Mouse (Mus musculus) G1E-ER4 (cell line): Measurements from ENCODE around the gene Hbs1l. TPM values are rescaled to one million over a fixed set of nuclear protein-coding genes. Genes with fewer than 3 reads are reported as not detected.
A peak's percentile ranks its signal among the peaks of the same experiment; 100 is the strongest.

Source experiments
- GATA1 ChIP-seq: IDR thresholded peaks from one replicate; pipeline ENCODE4 v1.8.0; 2012; ENCODE audit warnings: low read length, inconsistent platforms
- polyA plus RNA-seq: library from polyadenylated mRNA; stranded (reverse); fragments of >175 nt; gene quantifications from 2 replicates; pipeline ENCODE4 v1.2.3, GENCODE M21; 2012

Gene Hbs1l
- polyA plus RNA-seq, 1 experiment = 170 TPM

DNA sequence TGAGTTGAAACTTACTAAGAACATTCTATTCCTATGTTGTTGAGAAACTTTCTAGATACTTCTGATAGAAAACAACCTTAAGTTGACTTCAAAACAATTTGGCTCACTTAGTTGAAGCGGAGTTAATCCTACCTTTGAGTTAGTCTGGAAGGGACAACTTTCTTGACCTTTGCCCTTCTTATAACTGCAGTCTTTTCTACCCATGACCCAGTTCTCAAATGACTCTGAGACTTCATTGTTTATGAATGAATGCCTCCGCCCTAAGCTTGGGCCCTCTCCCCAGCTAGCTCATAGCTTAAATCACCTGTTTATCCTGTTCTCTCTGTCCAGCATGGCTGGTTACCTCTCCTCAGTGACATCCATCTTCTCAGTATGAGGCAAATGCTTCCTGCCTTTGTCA is 73.8 kb downstream of the Hbs1l start:
- TF ChIP-seq GATA1 = no peak

DNA sequence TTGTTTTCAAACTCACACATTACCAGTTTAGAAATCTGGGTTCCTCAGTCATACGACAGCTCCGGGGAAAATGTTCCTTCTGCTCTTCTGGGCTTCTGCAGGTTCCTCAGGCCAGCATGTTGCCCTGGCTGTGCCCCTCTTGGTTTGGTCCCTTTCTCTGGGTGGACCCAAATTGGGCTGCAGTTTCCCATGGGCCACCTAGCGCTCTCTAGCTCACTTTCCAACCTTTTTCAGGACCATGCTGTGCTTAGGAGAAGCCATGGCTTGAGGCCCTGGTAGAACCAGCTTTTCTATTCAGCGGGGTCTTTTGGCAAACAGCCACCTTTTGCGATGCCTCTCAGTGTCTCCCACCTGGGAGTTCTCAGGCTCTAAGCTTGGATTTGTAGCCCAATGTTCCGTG is 76.5 kb downstream of the Hbs1l start:
- no peak for TF ChIP-seq GATA1

DNA sequence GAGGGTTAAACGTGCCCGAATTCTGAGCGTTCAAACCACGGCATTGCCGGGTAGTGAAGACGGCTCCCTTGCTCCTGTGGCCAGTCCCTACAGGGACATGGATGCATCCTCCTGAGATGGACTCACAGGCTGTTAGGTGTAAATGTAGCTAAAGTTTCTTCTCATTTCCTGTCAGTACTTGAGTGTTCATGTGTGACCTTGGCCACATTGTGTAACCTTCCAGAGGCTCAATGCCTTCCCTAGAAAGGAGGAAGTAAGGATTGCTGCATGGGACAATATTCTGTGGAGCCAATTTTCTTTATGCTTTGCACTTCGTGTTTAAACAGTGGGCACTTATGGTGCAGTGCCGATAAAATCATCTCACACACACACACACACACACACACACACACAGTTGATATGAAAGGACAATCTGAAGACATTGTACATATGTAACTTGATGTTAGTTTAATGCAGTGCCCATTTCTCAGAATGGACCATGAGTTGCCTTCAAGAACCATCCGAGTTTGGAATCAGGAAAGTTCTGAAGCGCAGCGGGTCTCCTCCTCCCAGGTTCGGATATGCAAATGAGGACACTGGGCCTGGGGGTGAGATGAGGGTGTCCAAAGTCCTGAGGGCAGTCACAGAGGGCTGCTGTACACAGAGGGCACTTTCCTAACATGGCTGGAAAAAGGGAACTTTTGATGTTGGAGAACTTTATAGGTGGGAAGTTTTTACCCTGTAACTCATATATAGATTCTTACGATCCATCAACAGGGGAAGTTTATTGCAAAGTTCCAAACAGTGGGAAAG is 81.1 kb downstream of the Hbs1l start, which contains the start of gene Aldh8a1:
TSS of gene Aldh8a1 (plus strand) at position 610 of the 792 bp plus-strand sequence.
- no peak for TF ChIP-seq GATA1

GRCm38 (mm10) chr10:21378196-21378944 is 82.6 kb downstream of the Hbs1l start:
- no peak for TF ChIP-seq GATA1

GRCm38 (mm10) chr10:21382914-21383313 is 87.1 kb downstream of the Hbs1l start:
- peak; percentile 73 for TF ChIP-seq GATA1

GRCm38 (mm10) chr10:21385111-21385663 is 89.4 kb downstream of the Hbs1l start:
- TF ChIP-seq GATA1 = no peak

DNA sequence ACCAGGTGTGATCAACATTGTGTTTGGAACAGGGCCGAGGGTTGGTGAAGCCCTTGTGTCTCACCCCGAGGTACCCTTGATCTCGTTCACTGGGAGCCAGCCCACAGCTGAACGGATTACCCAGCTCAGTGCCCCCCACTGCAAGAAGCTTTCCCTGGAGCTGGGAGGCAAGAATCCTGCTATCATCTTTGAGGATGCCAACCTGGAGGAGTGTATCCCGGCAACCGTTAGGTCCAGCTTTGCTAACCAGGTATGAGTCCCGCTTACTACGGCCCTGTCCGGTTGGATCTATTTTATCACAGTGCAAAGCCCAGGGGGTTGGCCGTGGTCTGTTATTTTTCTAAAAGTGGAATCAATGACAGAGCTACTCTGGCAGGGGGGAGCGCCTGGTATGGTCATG is 93.3 kb downstream of the Hbs1l start:
- TF ChIP-seq GATA1 = no peak

DNA sequence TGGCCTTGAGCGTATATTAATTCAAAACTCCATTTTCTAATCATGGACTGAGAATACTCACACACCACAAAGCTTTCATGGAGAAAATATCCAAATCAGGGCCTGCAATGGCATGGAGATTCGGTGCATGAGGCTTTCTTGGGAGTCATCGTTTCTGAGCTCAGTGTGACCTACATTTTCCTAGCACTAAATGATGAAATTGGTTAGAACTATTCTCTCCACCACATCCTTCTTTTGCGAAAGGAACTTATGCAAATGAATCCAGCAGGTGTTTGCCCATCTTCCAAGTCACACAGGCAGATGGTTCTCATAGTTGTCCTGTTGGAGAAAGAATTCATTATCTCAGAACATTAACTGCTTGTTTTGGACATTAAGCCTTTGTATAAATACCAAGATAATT is 94.7 kb downstream of the Hbs1l start:
- no peak for TF ChIP-seq GATA1

DNA sequence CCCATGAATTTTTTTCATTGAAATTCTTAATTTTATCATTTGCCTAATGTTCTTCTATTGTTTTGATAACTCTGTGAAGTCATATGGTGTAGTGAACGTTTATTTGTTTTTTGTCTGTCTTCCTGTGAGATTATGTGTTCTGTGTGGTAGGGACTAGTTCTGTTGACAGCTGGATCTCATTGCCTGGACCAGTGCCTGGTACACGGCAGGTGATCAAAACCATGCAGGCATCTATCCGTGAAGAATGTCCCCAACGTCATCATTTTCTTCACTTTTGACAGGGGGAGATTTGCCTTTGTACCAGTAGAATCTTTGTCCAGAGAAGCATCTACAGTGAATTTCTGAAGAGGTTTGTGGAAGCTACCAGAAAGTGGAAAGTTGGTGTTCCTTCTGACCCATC is 95.5 kb downstream of the Hbs1l start:
- TF ChIP-seq GATA1 = no peak

- TF ChIP-seq GATA1 = no peak
Observed at GRCm38 (mm10) chr10:21393390-21393789, 97.6 kb downstream of the Hbs1l start.

DNA sequence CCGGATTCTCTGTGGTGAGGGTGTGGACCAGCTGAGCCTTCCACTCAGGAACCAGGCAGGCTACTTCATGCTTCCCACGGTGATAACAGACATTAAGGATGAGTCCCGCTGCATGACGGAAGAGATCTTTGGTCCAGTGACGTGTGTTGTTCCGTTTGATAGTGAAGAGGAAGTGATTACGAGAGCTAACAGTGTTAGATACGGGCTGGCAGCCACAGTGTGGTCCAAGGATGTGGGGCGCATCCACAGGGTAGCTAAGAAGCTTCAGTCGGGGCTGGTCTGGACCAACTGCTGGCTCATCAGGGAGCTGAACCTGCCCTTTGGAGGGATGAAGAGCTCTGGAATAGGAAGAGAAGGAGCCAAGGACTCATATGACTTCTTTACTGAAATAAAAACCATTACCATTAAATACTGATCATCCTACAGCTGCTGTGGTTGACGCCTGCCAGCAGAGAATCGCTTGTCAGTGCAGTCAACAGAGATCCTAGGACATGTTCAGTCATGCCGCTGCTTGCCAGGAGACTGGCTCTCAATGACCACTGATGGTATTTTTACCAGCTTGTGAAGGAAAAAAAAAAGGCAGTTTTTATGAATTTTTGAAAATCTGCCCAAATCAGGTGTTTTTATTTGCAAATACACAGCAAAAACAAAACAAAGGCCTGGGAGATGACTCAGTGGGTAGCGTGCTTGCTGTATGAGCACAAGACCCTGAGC is 99.8 kb downstream of the Hbs1l start:
- TF ChIP-seq GATA1 = peak; percentile 79

DNA sequence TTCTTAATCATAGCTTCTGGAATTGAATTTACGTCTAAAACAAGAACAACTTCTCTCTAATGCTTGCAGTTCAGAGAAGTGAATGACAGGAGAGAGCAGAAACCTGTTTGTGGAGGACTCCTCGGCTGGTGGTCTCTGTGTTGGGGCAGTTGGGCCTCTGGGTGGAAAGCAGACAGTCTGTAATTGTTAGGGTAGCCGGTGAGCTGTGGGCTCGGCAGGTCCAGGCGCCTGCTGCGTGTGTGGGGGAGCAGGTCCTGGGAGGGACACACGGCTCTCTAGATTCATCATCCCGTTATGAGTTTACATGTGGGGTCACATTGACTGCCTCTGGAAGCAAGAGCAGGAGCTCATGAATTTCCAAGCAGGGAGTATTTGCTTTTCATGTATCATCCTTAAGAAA is 103.8 kb downstream of the Hbs1l start:
- no peak for TF ChIP-seq GATA1

- no peak for TF ChIP-seq GATA1
Observed at GRCm38 (mm10) chr10:21400031-21400430, 104.3 kb downstream of the Hbs1l start.

DNA sequence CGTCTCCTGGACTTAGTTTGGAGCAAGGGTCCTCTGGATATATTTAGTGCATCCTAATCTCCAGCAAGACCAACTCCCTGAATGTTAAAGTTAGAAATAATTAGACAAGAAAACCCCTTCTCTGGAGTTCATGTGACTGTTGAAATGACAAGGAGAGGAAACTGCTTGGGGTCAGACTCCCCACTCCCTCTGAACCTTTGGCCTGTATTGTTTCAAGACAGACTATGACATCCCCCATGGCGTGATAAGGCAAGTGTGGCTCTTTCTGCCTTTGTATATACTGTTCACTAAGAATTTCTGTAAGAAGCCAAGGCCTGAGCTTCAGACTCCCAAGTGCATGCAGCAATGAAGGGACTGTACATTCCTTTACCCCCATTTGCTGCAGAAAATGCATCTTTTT is 104.7 kb downstream of the Hbs1l start:
- TF ChIP-seq GATA1 = no peak

GRCm38 (mm10) chr10:21401259-21401658 is 105.5 kb downstream of the Hbs1l start:
- TF ChIP-seq GATA1 = no peak

DNA sequence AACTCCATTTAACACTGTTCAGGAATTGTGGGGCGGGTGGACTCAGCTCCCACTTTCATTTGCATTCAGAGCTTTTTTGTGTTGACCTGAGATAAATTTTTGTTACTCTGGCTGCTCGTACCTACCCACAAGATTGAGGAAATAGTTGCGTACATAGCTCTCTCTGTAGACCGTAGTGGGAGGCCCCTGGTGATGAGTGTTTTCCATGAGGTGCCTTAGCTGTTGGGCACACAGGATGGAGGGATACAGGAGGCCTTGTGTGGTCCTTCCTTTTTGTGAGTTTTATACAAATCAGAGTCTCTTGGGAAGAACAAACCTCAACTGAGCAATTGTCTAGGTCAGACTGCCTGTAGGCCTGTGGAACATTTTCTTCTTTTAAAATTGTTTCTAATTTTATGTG is 109.0 kb downstream of the Hbs1l start:
- no peak for TF ChIP-seq GATA1
